Mouse (Mus musculus) heart, embryonic 14.5 days (tissue): ENCODE data around the gene Bag5. TPM values are rescaled to one million over a fixed set of nuclear protein-coding genes. Genes with fewer than 3 reads are reported as not detected.
A peak's percentile ranks its signal among the peaks of the same experiment; 100 is the strongest.

Experiments used
- ATAC-seq: fragments of 200-750 bp; cut with Nextera tagmentation; 2 replicates; pipeline ENCODE4 v1.8.0; 2017; ENCODE audit warnings: low read depth, moderate TSS enrichment; ENCODE audit not compliant: insufficient number of reproducible peaks, insufficient read depth, low FRiP score
- H3K27ac ChIP-seq, 2 experiments: fragments of 200-500 bp in 1 of 2; fragments of 300-500 bp in 1 of 2; sonication (generic) in 1 of 2; replicated peaks in 1 of 2; 2 replicates each; pipeline ENCODE4 v1.5.1; 2012 to 2014; ENCODE audit warnings: low read depth in 2 of 2, low read length in 2 of 2, control low read depth in 1 of 2, mild to moderate bottlenecking in 1 of 2, mixed read lengths in 1 of 2; ENCODE audit not compliant: control insufficient read depth in 1 of 2, insufficient read depth in 1 of 2
- H3K27me3 ChIP-seq: fragments of 300-500 bp; sonication (generic); 2 replicates; pipeline ENCODE4 v1.6.1; 2014; ENCODE audit warnings: mild to moderate bottlenecking, low read length, control low read depth; ENCODE audit not compliant: control insufficient read depth, insufficient read depth
- H3K36me3 ChIP-seq: fragments of 300-500 bp; sonication (generic); 2 replicates; pipeline ENCODE4 v1.6.1; 2014; ENCODE audit warnings: mild to moderate bottlenecking, control low read depth, low read length, mixed read lengths; ENCODE audit not compliant: control insufficient read depth, insufficient read depth
- H3K4me1 ChIP-seq, 2 experiments: fragments of 200-500 bp in 1 of 2; fragments of 300-500 bp in 1 of 2; sonication (generic) in 1 of 2; 2 replicates each; pipeline ENCODE4 v1.6.1; 2012 to 2014; ENCODE audit warnings: low read length in 2 of 2, control low read depth in 1 of 2, mixed read lengths in 1 of 2; ENCODE audit not compliant: control insufficient read depth in 2 of 2, insufficient read depth in 2 of 2
- H3K4me2 ChIP-seq: fragments of 300-500 bp; sonication (generic); 2 replicates; pipeline ENCODE4 v1.6.1; 2014; ENCODE audit warnings: mild to moderate bottlenecking, low read length
- H3K4me3 ChIP-seq, 2 experiments: fragments of 200-500 bp in 1 of 2; fragments of 300-500 bp in 1 of 2; sonication (generic) in 1 of 2; 2 replicates each; pipeline ENCODE4 v1.5.1; 2012 to 2014; ENCODE audit warnings: low read length in 2 of 2, mild to moderate bottlenecking in 2 of 2, control low read depth in 1 of 2, low read depth in 1 of 2, moderate library complexity in 1 of 2; ENCODE audit not compliant: control insufficient read depth in 1 of 2, insufficient read depth in 1 of 2
- H3K9ac ChIP-seq: fragments of 300-500 bp; sonication (generic); 2 replicates; pipeline ENCODE4 v1.6.1; 2014; ENCODE audit warnings: mild to moderate bottlenecking, low read length
- H3K9me3 ChIP-seq: fragments of 300-500 bp; sonication (generic); 2 replicates; pipeline ENCODE4 v1.6.1; 2016; ENCODE audit warnings: low read length, control low read depth; ENCODE audit not compliant: control insufficient read depth
- WGBS: fragments of 180-500 bp; shearing (Covaris S2); extraction: QIAGEN DNeasy Blood & Tissue Kit; methylation state at CpG from one replicate; pipeline ENCODE4 v1.1.7; 2014; 5-methylcytosine and 5-hydroxymethylcytosine counted together
- polyA plus RNA-seq: library from polyadenylated mRNA; unstranded; fragments of >200 nt; fragmentation: Nextera tagmentation; extraction: Ambion mirVana; gene quantifications from 2 replicates; pipeline ENCODE4 v1.2.1, GENCODE M21; 2014

The Bag5 gene
- polyA plus RNA-seq, 1 experiment from 2014 or later = 42.1 TPM

DNA sequence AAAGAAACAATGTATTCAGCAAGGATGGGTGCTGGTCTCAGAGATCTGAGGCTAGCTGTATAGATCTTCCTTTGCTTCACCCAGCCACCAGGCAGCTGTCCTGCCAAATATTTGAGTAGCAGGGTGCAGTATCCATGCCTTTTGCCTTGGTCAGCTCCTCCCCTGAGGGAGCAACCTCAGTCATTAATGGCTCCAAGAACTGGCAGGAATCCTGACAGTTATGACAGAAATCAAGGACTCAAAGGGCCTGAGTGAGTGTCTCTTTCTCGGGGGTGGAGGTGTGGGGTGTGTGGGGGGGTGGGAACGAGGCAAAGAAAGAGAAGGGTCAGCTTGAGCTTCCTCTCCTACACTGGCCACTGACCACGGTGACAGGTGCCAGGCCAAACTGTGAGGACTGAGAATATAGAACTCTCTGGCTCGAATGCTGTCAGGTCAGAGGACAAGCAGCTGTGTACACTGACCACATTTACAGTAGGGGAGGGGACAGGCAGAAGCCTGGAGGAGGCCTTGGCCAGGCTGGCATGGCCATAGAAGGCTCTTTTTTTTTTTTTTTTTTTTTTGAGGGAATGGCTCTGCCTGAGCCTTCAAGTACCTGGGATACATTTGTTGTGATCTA is 43.1 kb upstream of the Bag5 start:
- no peak for ATAC-seq
- H3K4me3 ChIP-seq = no peak overlapping the region
- H3K9me3 ChIP-seq = no peaks in the 10 kb centered on the region
- no peak overlapping the region for H3K4me2 ChIP-seq
- no peak overlapping the region for H3K27ac ChIP-seq
- no peaks in the 10 kb centered on the region for H3K36me3 ChIP-seq
- H3K4me1 ChIP-seq = peaks cover 10 to 29% of the 10 kb centered on the region in 2 experiments
- H3K9ac ChIP-seq = no peak overlapping the region
- no peaks in the 10 kb centered on the region for H3K27me3 ChIP-seq
- 60% methylated on average over 4 of the region's 4 CpGs for WGBS

- no peak overlapping the region for H3K4me2 ChIP-seq
- no peak overlapping the region for H3K9ac ChIP-seq
- no peaks in the 10 kb centered on the region for H3K27me3 ChIP-seq
- no peak for ATAC-seq
- H3K27ac ChIP-seq = no peak overlapping the region
- 54% methylated on average over 2 of the region's 2 CpGs for WGBS
- H3K9me3 ChIP-seq = no peaks in the 10 kb centered on the region
- H3K4me1 ChIP-seq = peaks cover 14 to 28% of the 10 kb centered on the region in 2 experiments; a peak in 3 of 4 replicates
- H3K36me3 ChIP-seq = no peaks in the 10 kb centered on the region
- H3K4me3 ChIP-seq = no peak overlapping the region
Measured at GRCm38 (mm10) chr12:111755231-111755630, 42.2 kb upstream of the Bag5 start.

- Histone ChIP-seq H3K4me2 (no peak overlapping the region), H3K9ac (no peak overlapping the region), H3K27ac (no peak overlapping the region), H3K9me3 (no peaks in the 10 kb centered on the region), H3K27me3 (no peaks in the 10 kb centered on the region), H3K36me3 (no peaks in the 10 kb centered on the region), H3K4me3 (no peak overlapping the region), H3K4me1 (peaks cover 17 to 25% of the 10 kb centered on the region in 2 experiments; a peak in 3 of 4 replicates)
- ATAC-seq = no peak
Measured at GRCm38 (mm10) chr12:111754710-111755109, 41.7 kb upstream of the Bag5 start.

- H3K27ac ChIP-seq = no peak overlapping the region
- H3K36me3 ChIP-seq = no peaks in the 10 kb centered on the region
- H3K27me3 ChIP-seq = no peaks in the 10 kb centered on the region
- peaks cover 17 to 23% of the 10 kb centered on the region in 2 experiments; a peak in 3 of 4 replicates for H3K4me1 ChIP-seq
- H3K4me2 ChIP-seq = peak overlapping the region; percentile 41
- ATAC-seq = no peak
- no peaks in the 10 kb centered on the region for H3K9me3 ChIP-seq
- no peak overlapping the region for H3K9ac ChIP-seq
- H3K4me3 ChIP-seq = no peak overlapping the region
- WGBS = 42% methylated on average over 8 of the region's 9 CpGs
Measured at GRCm38 (mm10) chr12:111753347-111753746, 40.3 kb upstream of the Bag5 start.

GRCm38 (mm10) chr12:111752491-111752890 is 39.4 kb upstream of the Bag5 start:
- no peak overlapping the region for H3K27ac ChIP-seq
- 78% methylated on average over 6 of the region's 6 CpGs for WGBS
- H3K4me3 ChIP-seq = no peak overlapping the region
- H3K9me3 ChIP-seq = no peaks in the 10 kb centered on the region
- ATAC-seq = no peak
- no peaks in the 10 kb centered on the region for H3K36me3 ChIP-seq
- H3K27me3 ChIP-seq = no peaks in the 10 kb centered on the region
- peaks cover 12 to 15% of the 10 kb centered on the region in 2 experiments; a peak in 3 of 4 replicates for H3K4me1 ChIP-seq
- no peak overlapping the region for H3K9ac ChIP-seq
- H3K4me2 ChIP-seq = no peak overlapping the region

- Histone ChIP-seq H3K9me3 (no peaks in the 10 kb centered on the region), H3K4me2 (peak overlapping the region; percentile 18; the same call in 1 of the 2 replicates), H3K36me3 (no peaks in the 10 kb centered on the region), H3K27ac (no peak overlapping the region), H3K27me3 (no peaks in the 10 kb centered on the region), H3K9ac (no peak overlapping the region), H3K4me1 (peaks cover 19 to 25% of the 10 kb centered on the region in 2 experiments), H3K4me3 (no peak overlapping the region)
- ATAC-seq = no peak
- 84% methylated on average over 3 of the region's 3 CpGs for WGBS
Measured at GRCm38 (mm10) chr12:111750739-111751138, 37.7 kb upstream of the Bag5 start.

- H3K27me3 ChIP-seq = no peaks in the 10 kb centered on the region
- no peak overlapping the region for H3K9ac ChIP-seq
- peaks cover 24 to 28% of the 10 kb centered on the region in 2 experiments for H3K4me1 ChIP-seq
- no peak overlapping the region for H3K4me2 ChIP-seq
- 77% methylated on average over 7 of the region's 7 CpGs for WGBS
- H3K4me3 ChIP-seq = no peak overlapping the region
- no peaks in the 10 kb centered on the region for H3K9me3 ChIP-seq
- no peaks in the 10 kb centered on the region for H3K36me3 ChIP-seq
- H3K27ac ChIP-seq = no peak overlapping the region
- no peak for ATAC-seq
Measured at GRCm38 (mm10) chr12:111747421-111747820, 34.4 kb upstream of the Bag5 start.

DNA sequence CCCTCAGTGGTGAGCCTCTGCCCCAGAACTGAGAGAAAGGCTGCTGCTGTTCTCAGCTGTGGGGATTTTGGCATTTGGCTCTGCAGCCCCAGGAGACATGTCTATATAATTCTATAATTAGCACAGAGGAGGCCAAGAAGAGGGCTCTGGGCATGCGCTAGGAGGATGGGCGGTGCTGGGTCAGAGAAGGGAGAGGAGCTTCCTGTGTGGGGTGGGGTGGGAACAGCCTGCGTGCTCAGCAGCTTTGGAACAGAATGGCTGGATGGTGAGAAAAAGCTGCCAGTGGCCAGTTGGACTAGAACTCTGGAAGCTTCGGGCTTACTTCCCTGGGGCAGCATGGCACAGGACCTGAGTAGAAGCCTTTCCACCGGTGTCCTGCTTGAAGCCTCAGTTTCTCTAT is 33.0 kb upstream of the Bag5 start:
- Histone ChIP-seq H3K4me2 (peak overlapping the region; percentile 41; the same call in 1 of the 2 replicates), H3K9me3 (no peaks in the 10 kb centered on the region), H3K4me1 (peaks cover 28 to 33% of the 10 kb centered on the region in 2 experiments), H3K27me3 (no peaks in the 10 kb centered on the region), H3K27ac (peak overlapping the region; percentile 68 to 85), H3K36me3 (no peaks in the 10 kb centered on the region), H3K9ac (peak overlapping the region; percentile 52; the same call in 1 of the 2 replicates), H3K4me3 (no peak overlapping the region)
- WGBS = 36% methylated on average over 5 of the region's 5 CpGs
- peak; percentile 74 for ATAC-seq
